Mouse (Mus musculus) mature B cell (primary cell): ENCODE results near the gene Sgms1.

Experiments
- in situ Hi-C: fragments of 300-500 bp; cut with MboI; formaldehyde crosslinking; loops from 2 replicates; pipeline ENCODE4 v1.14.3; 2019

The Sgms1 gene

GRCm38 (mm10) chr19:32389001-32389871 lies at the start of gene Sgms1:
Gene Sgms1 (minus strand): TSS chr19:32389714.
- in situ Hi-C loops: no loop called here

DNA sequence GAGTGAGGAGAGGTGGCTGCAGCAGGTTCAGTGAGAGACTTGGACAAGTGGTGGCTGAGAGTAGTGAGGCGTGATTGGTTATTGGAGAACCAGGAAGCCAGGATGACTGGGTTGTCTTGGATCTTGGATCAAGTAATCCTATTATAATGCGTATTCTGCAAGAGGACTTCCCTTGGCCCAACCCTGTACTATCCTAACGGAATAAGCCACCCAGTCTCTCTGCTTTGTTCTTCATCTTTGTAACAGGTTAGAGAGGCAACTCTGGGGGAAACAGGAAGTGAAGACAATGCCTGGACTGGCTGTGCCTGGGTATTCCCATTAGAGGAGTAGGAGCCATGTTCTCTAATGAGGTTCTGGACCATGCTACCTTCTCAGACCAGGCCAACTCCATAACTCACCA lies 36.3 kb upstream of the Sgms1 start:
- in situ Hi-C loops: no loop called here

GRCm38 (mm10) chr19:32424706-32425105 lies 35.2 kb upstream of the Sgms1 start:
- in situ Hi-C loops: no loop called here

DNA sequence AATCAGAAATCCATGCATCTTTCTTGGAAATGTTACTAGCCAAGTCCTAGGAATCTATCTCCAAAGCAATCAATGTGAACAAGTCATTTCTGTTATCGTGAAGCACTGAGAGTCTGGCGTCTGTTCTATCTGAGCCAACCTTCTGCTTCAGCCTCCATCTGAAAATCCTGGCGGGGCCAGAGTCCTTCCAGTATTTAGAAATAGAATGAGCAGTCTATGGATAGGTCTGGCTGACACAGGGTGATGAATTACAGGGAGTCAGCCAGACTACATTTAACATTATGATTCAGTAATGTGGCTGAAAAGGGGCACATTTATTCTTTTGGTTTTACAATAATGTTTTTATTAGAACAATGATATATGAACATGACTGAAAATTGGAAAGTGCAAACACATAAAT lies 29.6 kb upstream of the Sgms1 start:
- in situ Hi-C loops: no loop called here

- in situ Hi-C loops: no loop called here
Observed at GRCm38 (mm10) chr19:32416692-32417317, 27.3 kb upstream of the Sgms1 start.

GRCm38 (mm10) chr19:32409603-32410360 lies 20.3 kb upstream of the Sgms1 start:
- in situ Hi-C loops: no loop called here

GRCm38 (mm10) chr19:32406717-32407116 lies 17.2 kb upstream of the Sgms1 start:
- in situ Hi-C loops: no loop called here

DNA sequence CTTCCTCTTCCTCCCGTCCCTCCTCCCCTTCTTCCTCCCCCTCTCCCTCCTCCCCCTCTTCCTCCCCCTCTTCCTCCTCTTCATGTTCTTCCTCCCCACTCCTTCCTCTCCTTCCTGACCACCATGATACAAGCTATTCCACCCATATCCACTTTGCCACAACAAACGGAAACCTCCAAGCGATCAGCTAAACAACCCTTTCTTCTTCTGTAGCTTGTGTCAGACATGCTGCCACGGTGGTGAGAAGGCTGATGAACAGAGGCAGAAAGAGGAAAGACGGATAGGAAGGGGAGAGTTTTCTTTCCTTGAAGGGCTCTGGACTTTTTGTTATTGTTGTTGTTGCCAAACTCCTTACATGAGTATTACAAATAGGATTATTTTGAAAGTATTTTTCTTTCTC lies 14.9 kb upstream of the Sgms1 start:
- in situ Hi-C loops: no loop called here

- in situ Hi-C loops: no loop called here
Observed at GRCm38 (mm10) chr19:32403834-32404233, 14.3 kb upstream of the Sgms1 start.

DNA sequence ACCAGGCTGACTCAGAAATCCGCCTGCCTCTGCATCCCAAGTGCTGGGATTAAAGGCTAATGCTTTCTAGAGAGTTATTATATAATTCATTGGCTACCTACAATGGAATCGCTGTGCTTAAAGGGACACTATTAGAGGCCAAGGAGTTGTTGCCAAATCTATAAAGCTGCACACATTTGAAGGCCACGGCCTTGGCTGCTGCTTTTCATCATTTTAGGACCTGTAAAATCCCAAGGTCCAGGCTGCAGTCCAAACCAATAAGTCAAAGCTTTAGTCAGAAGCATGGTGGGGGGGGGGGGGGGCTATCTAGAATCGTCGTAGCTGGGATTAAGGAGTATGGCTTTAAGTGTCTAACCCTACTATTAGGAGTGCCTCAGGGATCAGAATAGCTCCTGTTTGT lies 9.0 kb upstream of the Sgms1 start:
- in situ Hi-C loops: no loop called here

- in situ Hi-C loops: no loop called here
Observed at GRCm38 (mm10) chr19:32396303-32396702, 6.8 kb upstream of the Sgms1 start.

GRCm38 (mm10) chr19:32394825-32395224 lies 5.3 kb upstream of the Sgms1 start:
- in situ Hi-C loops: no loop called here

- in situ Hi-C loops: no loop called here
Observed at GRCm38 (mm10) chr19:32393758-32394450, 4.4 kb upstream of the Sgms1 start.

DNA sequence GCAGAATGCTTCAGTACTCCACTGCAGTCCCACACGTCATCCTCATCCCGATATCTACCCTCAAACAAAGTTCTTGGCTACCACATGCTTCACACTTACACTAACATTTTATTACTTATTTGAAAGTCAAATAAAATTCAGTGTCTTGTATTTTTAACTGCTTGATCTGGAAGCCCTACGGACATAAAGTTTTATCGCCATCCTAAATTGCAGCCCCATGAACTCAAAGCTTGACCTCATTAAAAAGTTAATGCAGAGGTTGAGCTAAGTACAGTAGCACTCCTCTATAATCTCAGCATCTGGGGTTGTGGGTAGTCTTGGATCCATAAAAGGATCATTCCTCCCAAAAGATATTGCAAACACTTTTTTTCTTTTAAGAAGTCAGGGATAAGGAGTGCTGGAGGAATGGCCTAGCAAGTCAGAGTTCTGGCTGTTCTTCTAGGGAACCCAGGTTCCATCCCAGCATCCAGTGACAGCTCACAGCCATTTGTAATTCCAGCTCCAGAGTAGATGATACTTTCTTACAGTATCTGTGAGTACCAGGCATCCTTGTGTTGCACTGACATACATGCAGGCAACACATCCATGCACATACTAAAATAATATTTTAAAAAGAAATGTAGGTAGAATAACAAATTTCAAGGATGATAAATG lies 3.7 kb upstream of the Sgms1 start:
- in situ Hi-C loops: no loop called here

DNA sequence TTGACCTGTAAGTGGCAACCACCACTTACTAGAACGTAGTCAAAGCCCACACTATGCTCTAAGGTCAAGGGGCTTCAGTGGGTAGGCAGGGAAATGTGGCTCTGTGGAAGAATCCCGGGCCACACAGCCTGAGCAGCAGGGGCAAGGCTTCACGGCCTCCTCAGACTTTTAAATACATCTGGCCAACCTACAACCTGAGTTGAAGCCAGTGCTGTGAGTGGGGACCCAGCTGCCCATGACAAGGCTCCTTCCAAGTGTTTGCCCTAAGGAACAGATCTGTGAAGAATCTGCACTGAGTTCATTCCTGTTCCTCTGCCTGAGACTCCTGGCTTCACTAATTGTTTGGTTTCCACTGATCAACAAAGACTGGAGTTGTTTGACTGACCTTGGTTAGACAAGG lies 1.9 kb upstream of the Sgms1 start:
- in situ Hi-C loops: no loop called here

- in situ Hi-C loops: no loop called here
Observed at GRCm38 (mm10) chr19:32390116-32390515, 602 bp upstream of the Sgms1 start.

DNA sequence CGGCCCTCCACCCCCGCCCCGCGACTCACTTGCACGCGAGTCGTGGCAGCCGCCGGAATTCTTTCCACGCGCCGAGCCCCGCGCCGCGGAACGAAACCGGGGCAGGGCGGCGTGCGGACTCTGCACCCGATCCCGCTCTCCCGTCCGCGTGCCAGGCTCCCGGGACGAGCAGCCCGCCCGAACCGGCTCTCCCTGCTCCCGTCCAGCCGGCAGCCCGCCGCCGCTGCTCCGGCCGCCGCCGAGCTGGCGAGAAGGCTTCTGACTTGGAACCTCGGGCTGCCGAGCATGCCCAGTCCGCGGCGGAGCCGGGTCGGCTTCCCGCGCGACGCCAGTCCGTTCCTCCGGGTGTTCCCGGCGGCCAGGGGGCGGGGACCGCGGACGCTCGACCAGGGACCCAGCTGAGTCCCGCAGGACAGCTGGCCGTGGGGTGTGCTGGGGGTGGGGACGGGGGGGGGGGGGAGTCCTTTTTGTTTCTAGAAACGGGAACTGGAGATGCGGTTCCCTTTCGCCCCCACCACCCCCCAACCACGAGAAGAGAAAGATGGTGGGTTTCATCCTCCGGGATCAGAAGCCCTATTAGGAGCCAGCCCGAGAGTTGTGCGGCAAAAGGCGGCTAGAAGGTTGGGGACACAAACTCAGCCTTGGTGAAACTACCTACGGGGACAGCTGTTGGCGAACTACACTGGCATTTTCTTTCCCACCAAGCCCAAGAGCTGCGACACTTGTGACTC lies 1.2 kb downstream of the Sgms1 start:
- in situ Hi-C loops: no loop called here

GRCm38 (mm10) chr19:32387403-32388190 lies 1.9 kb downstream of the Sgms1 start:
- in situ Hi-C loops: no loop called here

DNA sequence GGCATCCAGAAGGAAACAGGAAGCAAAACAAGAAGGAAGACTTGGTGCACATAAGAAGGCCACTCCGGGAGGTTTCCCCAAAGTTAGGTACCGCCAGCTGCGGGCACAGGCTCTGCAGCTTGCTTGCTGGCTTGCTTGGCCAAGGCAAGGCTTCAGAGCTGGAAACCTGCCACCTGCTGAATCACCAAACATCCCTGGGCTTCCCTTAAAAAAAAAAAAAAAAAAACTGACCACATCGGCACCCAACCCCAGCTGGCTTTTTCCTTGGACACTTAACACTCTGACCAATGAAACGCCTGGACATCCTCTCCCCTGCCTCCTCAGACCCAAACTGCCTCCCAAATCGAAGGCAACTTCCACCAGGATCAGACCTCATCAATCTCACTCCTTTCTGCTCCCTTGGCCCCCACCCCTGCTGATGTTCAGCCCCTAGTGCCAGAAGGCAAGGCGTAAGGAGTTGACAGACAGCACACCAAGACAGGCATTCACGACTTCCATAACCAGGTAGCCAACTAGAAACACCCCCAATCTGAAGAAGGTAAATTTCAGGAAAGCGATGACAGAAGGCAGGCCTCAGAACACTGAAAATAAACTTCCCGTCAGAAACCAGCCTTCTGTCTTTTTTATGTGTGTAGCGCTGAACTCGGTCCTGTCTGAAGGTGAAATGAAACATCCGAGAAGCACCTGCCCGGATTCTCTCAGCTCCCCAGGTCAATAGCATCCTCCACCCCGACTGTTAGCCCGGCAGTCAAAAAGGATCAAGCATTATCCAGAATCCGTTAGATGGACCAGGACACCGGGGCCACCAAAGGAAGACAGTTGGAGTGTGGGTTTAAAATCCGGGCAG lies 2.7 kb downstream of the Sgms1 start:
- in situ Hi-C loops: no loop called here
